14 mouse cellular contexts compared by ENCODE assay signal in the genomic region with DNA sequence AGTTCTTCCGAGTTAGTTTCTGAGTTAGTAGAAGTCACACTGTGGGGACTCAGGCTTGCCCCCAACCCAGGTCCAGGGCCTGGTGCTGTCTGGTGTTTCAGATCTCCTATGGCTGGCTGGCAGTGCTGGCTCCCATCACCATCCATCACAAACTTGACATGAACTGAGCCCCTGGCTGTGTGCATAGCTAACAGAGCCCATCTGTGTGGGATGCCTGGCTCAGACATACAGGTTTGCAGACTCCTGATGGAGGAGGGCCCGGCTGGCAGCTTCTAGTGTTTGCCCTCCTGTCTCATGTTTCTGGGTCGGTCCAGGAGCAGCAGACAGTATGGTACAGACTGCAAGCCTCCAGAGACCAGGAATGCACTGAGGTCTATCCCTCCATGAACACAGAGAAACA.
DNase-seq lines count a peak whose midpoint lies in the region; ATAC-seq lines count a peak whose summit lies in the region.
"Had no signal": no experiment of that assay in that cellular context is flagged by ENCODE, and none has a peak within 500 bp of the region (broad histone marks: within the 10 kb centered on the region; RNA-seq: fewer than 3 reads in every experiment).

No protein-coding gene starts in this region.

- no peak overlapping the region for H3K4me2 ChIP-seq in heart, embryonic 13.5 days
- H3K4me2 ChIP-seq in lung, embryonic 15.5 days, result no peak overlapping the region
- H3K4me2 ChIP-seq in hindbrain, embryonic 13.5 days, result no peak overlapping the region
- no peak overlapping the region for H3K4me2 ChIP-seq in stomach, embryonic 15.5 days
- H3K4me2 ChIP-seq: midbrain, embryonic 15.5 days had no signal

- no peak for ATAC-seq in heart, embryonic 13.5 days (ENCODE audit: extremely low read depth, insufficient number of reproducible peaks, low FRiP score, low TSS enrichment)
- peak; percentile 24; the same call in 1 of the 2 replicates for ATAC-seq in lung, embryonic 15.5 days (ENCODE audit: borderline replicate concordance, extremely low read depth, low FRiP score, low TSS enrichment)
- ATAC-seq in hindbrain, embryonic 13.5 days (ENCODE audit: low FRiP score), result peak; percentile 65
- ATAC-seq in stomach, embryonic 15.5 days (ENCODE audit: insufficient read depth, low FRiP score, low read depth), result peak; percentile 41; the same call in 1 of the 2 replicates
- ATAC-seq: CD4-positive, CD25-positive, alpha-beta regulatory T cell, adult 4 months; inflammation-experienced regulatory T-cells, adult 6 months had no signal

- 47% methylated on average over 3 of the region's 3 CpGs for WGBS in heart, embryonic 13.5 days
- 40% methylated on average over 3 of the region's 3 CpGs for WGBS in lung, embryonic 15.5 days
- WGBS in hindbrain, embryonic 13.5 days, result 50% methylated on average over 3 of the region's 3 CpGs
- WGBS in stomach, embryonic 15.5 days, result 26% methylated on average over 3 of the region's 3 CpGs

- H3K4me3 ChIP-seq in heart, embryonic 13.5 days, result no peak overlapping the region
- H3K4me3 ChIP-seq in lung, embryonic 15.5 days, result no peak overlapping the region
- H3K4me3 ChIP-seq in hindbrain, embryonic 13.5 days, result no peak overlapping the region
- H3K4me3 ChIP-seq in stomach, embryonic 15.5 days (replicated peaks), result no peak overlapping the region
- H3K4me3 ChIP-seq: midbrain, embryonic 15.5 days had no signal

- H3K9me3 ChIP-seq in heart, embryonic 13.5 days, result no peaks in the 10 kb centered on the region
- H3K9me3 ChIP-seq in lung, embryonic 15.5 days, result no peaks in the 10 kb centered on the region
- no peaks in the 10 kb centered on the region for H3K9me3 ChIP-seq in hindbrain, embryonic 13.5 days
- H3K9me3 ChIP-seq in stomach, embryonic 15.5 days, result no peaks in the 10 kb centered on the region
- H3K9me3 ChIP-seq: midbrain, embryonic 15.5 days had no signal

- peaks cover 53% of the 10 kb centered on the region for H3K4me1 ChIP-seq in heart, embryonic 13.5 days
- H3K4me1 ChIP-seq in lung, embryonic 15.5 days, result peaks cover 31% of the 10 kb centered on the region
- peaks cover 56% of the 10 kb centered on the region for H3K4me1 ChIP-seq in hindbrain, embryonic 13.5 days (replicated peaks)
- peaks cover 38% of the 10 kb centered on the region for H3K4me1 ChIP-seq in stomach, embryonic 15.5 days

- H3K27me3 ChIP-seq in heart, embryonic 13.5 days (replicated peaks), result no peaks in the 10 kb centered on the region
- peaks cover 10% of the 10 kb centered on the region; the same call in 1 of the 2 replicates for H3K27me3 ChIP-seq in lung, embryonic 15.5 days
- peaks cover 44% of the 10 kb centered on the region for H3K27me3 ChIP-seq in hindbrain, embryonic 13.5 days
- no peaks in the 10 kb centered on the region for H3K27me3 ChIP-seq in stomach, embryonic 15.5 days (replicated peaks)
- H3K27me3 ChIP-seq: midbrain, embryonic 15.5 days had no signal

- no peaks in the 10 kb centered on the region for H3K36me3 ChIP-seq in heart, embryonic 13.5 days
- H3K36me3 ChIP-seq in lung, embryonic 15.5 days, result no peaks in the 10 kb centered on the region
- no peaks in the 10 kb centered on the region for H3K36me3 ChIP-seq in hindbrain, embryonic 13.5 days
- no peaks in the 10 kb centered on the region for H3K36me3 ChIP-seq in stomach, embryonic 15.5 days
- H3K36me3 ChIP-seq: midbrain, embryonic 15.5 days had no signal

- peak overlapping the region; percentile 71 for H3K27ac ChIP-seq in heart, embryonic 13.5 days (replicated peaks)
- H3K27ac ChIP-seq in lung, embryonic 15.5 days, result peak overlapping the region; percentile 24; the same call in 1 of the 2 replicates
- H3K27ac ChIP-seq in hindbrain, embryonic 13.5 days, result peak overlapping the region; percentile 58
- peak overlapping the region; percentile 74 for H3K27ac ChIP-seq in stomach, embryonic 15.5 days

- peak overlapping the region; percentile 57; the same call in 1 of the 2 replicates for H3K9ac ChIP-seq in heart, embryonic 13.5 days
- no peak overlapping the region for H3K9ac ChIP-seq in lung, embryonic 15.5 days
- H3K9ac ChIP-seq in hindbrain, embryonic 13.5 days, result 0 out of 2 replicates have a peak overlapping the region, but pooled peaks have one; percentile 25
- no peak overlapping the region for H3K9ac ChIP-seq in stomach, embryonic 15.5 days
- H3K9ac ChIP-seq: midbrain, embryonic 15.5 days had no signal

- DNase-seq in heart, adult 8-10 months (ENCODE audit: low spot score), result no peak
- no peak for DNase-seq in lung, postnatal 25 days (ENCODE audit: low spot score)
- DNase-seq in cerebellum, adult 11-12 months, result no peak
- DNase-seq in left cerebral cortex, adult 8-10 months (ENCODE audit: low spot score in 2 of 2), result no peak
- DNase-seq: cerebellum, adult 9-10 months; gastrocnemius, postnatal 14 days; layer of hippocampus, postnatal 36 days had no signal

Comparison
In these comparisons a context has a peak if more than half of its experiments do, and no peak if none do; other contexts are left out.
1. H3K27ac ChIP-seq: peak in every context shown above with its lines; median percentile 74 in stomach, embryonic 15.5 days; 71 in heart, embryonic 13.5 days; 58 in hindbrain, embryonic 13.5 days; 24 in lung, embryonic 15.5 days.
2. H3K9ac ChIP-seq: peak in heart, embryonic 13.5 days (single experiment) and hindbrain, embryonic 13.5 days (single experiment); none in lung, embryonic 15.5 days (single experiment) and stomach, embryonic 15.5 days (single experiment).